Mouse (Mus musculus): Measurements from ENCODE around the gene Dars. TPM values are rescaled to one million over a fixed set of nuclear protein-coding genes. Genes with fewer than 3 reads are reported as not detected.

Dars gene
- 96.4 and 97.1 TPM in 2 replicates for polyA plus RNA-seq (2015; fragmentation: Nextera tagmentation; extraction: Ambion mirVana)

GRCm38 (mm10) chr1:128416584-128417532 is at the start of gene Dars:
Gene Dars (minus strand): TSS chr1:128417368.

DNA sequence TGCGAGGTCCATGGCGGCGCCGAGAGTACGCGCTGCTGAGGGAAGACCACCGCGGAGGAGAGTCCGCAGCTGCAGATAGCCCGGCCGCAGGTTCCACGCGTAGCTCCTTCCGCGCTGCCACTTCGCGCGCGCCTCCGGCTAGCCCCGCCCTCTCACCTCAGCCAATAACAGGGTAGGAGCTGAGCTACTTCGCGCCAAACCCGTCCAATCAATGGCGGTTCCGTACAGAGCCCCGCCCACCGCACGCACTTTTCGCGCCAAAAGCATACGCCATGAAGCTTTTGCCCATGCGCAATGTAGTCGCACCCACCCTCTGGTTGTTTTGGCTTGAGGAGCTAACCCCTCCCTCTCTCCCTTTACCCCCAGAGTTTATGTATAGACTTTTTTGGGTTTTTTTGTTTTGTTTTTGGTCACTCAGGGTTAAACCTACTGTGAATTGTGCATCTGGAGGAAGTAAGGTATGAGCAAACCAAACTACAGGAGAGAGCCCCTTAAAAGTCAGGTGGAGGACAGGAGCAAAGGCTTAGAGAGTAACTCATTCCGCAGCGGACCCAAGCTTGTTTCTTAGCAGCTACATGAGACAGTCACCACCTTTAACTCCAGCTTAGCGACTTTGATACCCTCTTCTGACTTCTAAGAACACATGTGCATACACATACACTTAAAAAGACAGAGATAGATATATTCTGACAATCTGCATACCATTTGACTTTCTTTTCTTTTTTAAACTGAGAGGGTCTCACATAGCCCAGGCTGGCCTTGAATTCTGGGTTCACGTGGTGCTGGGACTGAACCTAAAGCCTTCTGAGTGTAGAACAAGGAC is 57.4 kb downstream of the Dars start, which contains the start of gene Mcm6:
Mcm6 (minus strand) TSS at position 111 of the 823 bp plus-strand sequence.

GRCm38 (mm10) chr1:128328218-128328617 is 89.0 kb downstream of the Dars start, which contains the start of gene Lct:
Gene Lct (minus strand): TSS chr1:128328318.

Other genes starting within 250 kb of the Dars start
- gene Ubxn4, start 173.4 kb downstream of the Dars start, polyA plus RNA-seq (2015; fragmentation: Nextera tagmentation; extraction: Ambion mirVana), result 45.6 and 49.2 TPM in 2 replicates
- 0.05 and 0.15 TPM in 2 replicates for gene Lct, start 89.0 kb downstream of the Dars start, polyA plus RNA-seq (2015; fragmentation: Nextera tagmentation; extraction: Ambion mirVana)
- gene Mcm6, start 57.7 kb downstream of the Dars start, polyA plus RNA-seq (2015; fragmentation: Nextera tagmentation; extraction: Ambion mirVana), result 203 and 231 TPM in 2 replicates
- gene Cxcr4, start 174.9 kb upstream of the Dars start, polyA plus RNA-seq (2015; fragmentation: Nextera tagmentation; extraction: Ambion mirVana), result 13.2 and 15.2 TPM in 2 replicates

Measured in spleen, postnatal 0 days (tissue).